Mouse (Mus musculus) erythroblast, embryonic 14.5 days (primary cell): Measurements from ENCODE around the gene Atf6b. TPM values are rescaled to one million over a fixed set of nuclear protein-coding genes. Genes with fewer than 3 reads are reported as not detected.

ENCODE experiments used
- H3K27me3 ChIP-seq: 2 replicates; pipeline ENCODE4 v1.6.1; 2012; ENCODE audit warnings: inconsistent platforms; ENCODE audit not compliant: control insufficient read depth
- H3K36me3 ChIP-seq: 2 replicates; pipeline ENCODE4 v1.6.1; 2012; ENCODE audit warnings: mild to moderate bottlenecking, inconsistent platforms; ENCODE audit not compliant: control insufficient read depth
- H3K4me1 ChIP-seq: 2 replicates; pipeline ENCODE4 v1.6.1; 2012; ENCODE audit warnings: inconsistent platforms; ENCODE audit not compliant: control insufficient read depth
- H3K4me3 ChIP-seq: replicated peaks from 2 replicates; pipeline ENCODE3; 2012; ENCODE audit warnings: moderate library complexity, mild to moderate bottlenecking, inconsistent platforms
- H3K9me3 ChIP-seq: 2 replicates; pipeline ENCODE4 v1.6.1; 2012; ENCODE audit warnings: low read length, inconsistent platforms, mixed read lengths; ENCODE audit not compliant: control insufficient read depth
- GATA1 ChIP-seq: IDR thresholded peaks from 2 replicates; pipeline ENCODE4 v1.6.1; 2012; ENCODE audit warnings: low read length, inconsistent platforms, mixed read lengths
- TAL1 ChIP-seq: IDR thresholded peaks from 3 replicates; pipeline ENCODE4 v1.6.1; 2012; ENCODE audit warnings: low read length, inconsistent platforms, mixed read lengths
- polyA plus RNA-seq: library from polyadenylated mRNA; stranded (reverse); fragments of >175 nt; gene quantifications from 2 replicates; pipeline ENCODE4 v1.2.3, GENCODE M21; 2012

The Atf6b gene
- polyA plus RNA-seq, 1 experiment, result 7.8 TPM

DNA sequence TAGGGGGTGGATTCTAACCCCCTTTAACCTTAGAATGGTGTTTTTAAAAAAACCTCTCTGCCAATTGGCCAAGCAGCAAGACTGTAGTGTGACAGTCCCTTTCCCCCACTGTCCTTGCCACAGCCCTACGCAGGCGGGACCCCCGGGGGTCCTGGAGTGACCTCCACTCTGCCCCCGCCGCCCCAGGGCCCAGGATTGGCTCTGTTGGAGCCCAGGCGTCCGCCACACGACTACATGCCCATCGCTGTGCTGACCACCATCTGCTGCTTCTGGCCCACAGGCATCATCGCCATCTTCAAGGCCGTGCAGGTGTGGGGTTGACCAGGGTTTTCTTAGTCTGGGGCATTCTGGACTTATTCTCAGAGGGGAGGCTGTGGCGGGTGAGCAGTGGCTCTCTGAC, 15.3 kb upstream of the Atf6b start:
- H3K4me3 ChIP-seq, result no peak overlapping the region
- TF ChIP-seq TAL1 (no peak), GATA1 (no peak)

DNA sequence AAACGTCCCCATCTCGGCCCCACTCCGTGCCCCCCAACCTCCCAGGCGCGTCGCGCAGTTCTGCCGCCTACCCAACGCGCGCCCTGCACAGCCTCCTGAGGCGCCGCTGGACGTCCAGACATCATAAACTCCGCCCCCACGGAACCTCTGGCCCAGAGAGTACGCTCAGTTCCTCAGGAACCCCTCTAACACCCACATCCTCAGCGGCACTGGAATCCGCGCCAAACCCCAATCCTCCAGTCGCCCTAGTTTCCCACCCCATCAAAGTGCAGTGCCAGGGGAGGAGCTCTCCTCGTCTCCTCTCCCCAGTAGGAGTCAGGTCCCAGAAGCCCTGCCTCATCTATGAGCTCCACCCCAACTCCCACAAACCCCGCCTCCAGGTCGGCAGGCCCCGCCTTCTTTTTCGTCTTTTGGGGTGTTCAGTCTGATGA, 14.7 kb upstream of the Atf6b start:
- peaks cover 3% of the 10 kb centered on the region; the same call in 1 of the 2 replicates for H3K9me3 ChIP-seq
- H3K36me3 ChIP-seq, result no peaks in the 10 kb centered on the region
- no peak for TF ChIP-seq TAL1
- no peak for TF ChIP-seq GATA1
- peaks cover 72% of the 10 kb centered on the region for H3K27me3 ChIP-seq
- peak overlapping the region; percentile 37 for H3K4me3 ChIP-seq
- H3K4me1 ChIP-seq, result peaks cover 21% of the 10 kb centered on the region

More for the DNA sequence above, 15.3 kb upstream of the Atf6b start:
- H3K9me3 ChIP-seq, result peaks cover 3% of the 10 kb centered on the region; the same call in 1 of the 2 replicates
- peaks cover 26% of the 10 kb centered on the region for H3K4me1 ChIP-seq
- H3K27me3 ChIP-seq, result peaks cover 79% of the 10 kb centered on the region
- no peaks in the 10 kb centered on the region for H3K36me3 ChIP-seq

DNA sequence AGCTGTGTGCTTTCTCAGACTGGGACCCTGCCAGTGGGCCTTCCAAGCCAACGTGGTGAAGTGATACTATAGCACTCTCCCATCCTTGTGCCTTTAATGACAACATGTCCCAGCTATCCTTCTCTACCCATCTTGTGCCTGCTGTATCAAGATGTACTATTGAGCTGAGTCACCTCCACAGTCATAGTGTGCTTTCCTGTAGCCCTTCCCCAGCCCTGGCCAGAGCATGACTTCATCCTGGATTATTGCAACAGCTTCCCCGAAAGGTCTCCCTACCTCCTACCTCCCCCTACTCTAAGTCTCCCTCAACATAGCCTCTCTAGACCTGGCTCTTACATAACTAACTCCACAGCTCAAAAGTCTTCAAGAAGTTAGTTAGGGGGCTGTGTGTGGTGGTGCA, 11.3 kb upstream of the Atf6b start:
- no peak overlapping the region for H3K4me3 ChIP-seq
- H3K36me3 ChIP-seq, result no peaks in the 10 kb centered on the region
- TF ChIP-seq GATA1 (no peak), TAL1 (no peak)
- peaks cover 49% of the 10 kb centered on the region for H3K27me3 ChIP-seq
- H3K9me3 ChIP-seq, result peaks cover 3% of the 10 kb centered on the region; the same call in 1 of the 2 replicates
- peaks cover 13% of the 10 kb centered on the region for H3K4me1 ChIP-seq

DNA sequence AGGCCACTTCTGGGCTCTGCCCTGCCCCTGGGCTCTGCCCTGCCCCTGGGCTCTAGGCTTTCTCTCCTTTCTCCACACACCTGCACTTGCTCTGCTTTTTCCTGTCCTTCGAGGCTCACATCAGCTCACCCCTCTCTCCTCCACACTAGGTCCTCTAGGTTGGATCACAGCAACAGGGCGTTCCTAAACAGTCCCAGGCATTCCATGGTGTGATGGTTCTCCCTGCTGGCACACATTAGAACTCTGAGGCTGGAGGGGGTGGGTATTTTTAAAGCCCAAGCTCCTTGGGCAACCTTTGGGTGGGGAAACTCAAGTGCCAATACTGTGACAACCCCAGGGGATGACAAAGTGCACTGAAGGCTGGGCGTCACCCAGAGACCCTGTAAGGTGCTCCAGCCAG, 9.5 kb upstream of the Atf6b start:
- H3K4me3 ChIP-seq, result no peak overlapping the region
- peaks cover 44% of the 10 kb centered on the region for H3K27me3 ChIP-seq
- TF ChIP-seq TAL1 (no peak), GATA1 (no peak)
- H3K4me1 ChIP-seq, result peaks cover under 1% of the 10 kb centered on the region
- H3K9me3 ChIP-seq, result no peaks in the 10 kb centered on the region
- H3K36me3 ChIP-seq, result no peaks in the 10 kb centered on the region

DNA sequence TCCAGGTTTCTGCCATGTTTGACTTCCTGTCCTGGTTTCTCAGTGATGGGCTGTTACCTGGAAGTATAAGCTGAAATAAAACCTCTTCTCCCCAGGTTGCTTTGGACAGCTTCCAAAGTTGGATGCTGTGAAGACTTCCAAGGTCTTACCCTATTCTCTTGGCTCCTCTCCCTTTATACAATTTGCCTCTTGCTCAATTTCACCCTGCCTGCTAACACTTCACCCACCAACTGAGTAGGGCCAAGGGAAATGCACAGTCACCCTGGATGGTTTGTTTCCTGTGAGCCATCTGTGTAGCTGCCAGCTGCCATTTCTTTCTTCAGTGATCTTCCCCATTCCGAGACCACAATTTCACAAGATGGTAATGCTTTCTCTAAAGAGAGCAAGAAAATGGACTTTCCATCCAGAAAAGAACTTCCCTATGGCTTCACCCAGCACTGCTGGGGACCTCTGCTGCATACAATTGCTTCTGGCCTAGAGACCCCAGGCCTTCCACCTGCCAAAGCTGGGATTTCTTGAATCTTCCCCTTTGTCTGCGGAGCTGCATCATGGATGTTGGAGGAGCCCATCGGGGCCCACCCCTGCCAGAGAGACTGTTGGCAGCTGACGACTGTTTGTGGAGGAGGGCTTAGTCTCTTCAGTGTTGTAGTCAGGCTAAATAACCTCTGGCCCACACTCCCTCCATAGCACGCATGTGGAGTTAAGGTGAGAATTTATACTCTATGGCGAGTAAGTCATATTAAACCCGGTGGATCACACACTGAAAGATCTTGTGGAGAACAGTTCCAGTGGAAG, 7.3 kb upstream of the Atf6b start:
- Histone ChIP-seq H3K4me1 (peaks cover 5% of the 10 kb centered on the region), H3K4me3 (no peak overlapping the region), H3K9me3 (no peaks in the 10 kb centered on the region), H3K27me3 (peaks cover 31% of the 10 kb centered on the region), H3K36me3 (no peaks in the 10 kb centered on the region)
- TF ChIP-seq TAL1, result no peak
- no peak for TF ChIP-seq GATA1

DNA sequence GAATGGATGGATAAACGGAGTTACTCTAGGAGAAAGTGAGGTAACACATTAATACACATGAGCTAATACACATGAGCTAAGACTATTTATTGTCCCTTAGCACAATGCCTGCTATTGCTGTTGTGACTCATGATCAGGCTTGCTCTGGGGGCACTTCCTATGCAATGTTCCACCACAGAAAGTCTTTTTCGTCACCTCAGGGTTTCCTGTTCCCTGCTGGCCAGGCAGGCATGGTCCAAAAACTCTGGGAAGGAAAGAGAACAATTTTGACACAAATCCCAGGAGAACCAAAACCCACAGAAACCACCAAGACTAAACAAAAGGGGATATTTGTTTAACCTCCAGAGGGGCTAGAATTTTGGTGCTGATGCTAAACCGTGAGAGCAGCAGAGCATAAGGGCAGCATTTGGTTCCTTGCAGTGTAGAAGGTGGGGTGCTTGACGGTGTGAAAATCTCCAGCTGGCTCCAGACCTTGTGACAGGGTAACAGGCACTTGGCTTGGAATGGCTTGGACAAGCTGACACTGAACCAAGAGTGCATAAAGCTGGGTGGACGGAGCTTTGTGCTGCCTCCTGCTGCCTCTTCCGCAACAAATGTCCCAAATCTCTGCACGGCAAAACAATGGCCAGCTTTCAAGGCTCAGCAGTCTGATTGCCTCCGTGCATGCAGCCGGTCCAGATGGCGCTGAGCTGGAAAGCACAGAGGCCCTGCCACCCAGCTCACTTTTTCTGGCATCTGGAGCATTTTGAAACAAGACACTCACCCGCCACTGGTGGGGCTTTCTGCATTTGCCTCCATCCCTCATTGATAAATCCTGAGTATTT, 6.0 kb upstream of the Atf6b start:
- peaks cover 18% of the 10 kb centered on the region for H3K4me1 ChIP-seq
- TF ChIP-seq TAL1 (no peak), GATA1 (no peak)
- H3K9me3 ChIP-seq, result no peaks in the 10 kb centered on the region
- no peaks in the 10 kb centered on the region; the same call in 1 of the 2 replicates for H3K36me3 ChIP-seq
- H3K27me3 ChIP-seq, result peaks cover 26% of the 10 kb centered on the region
- H3K4me3 ChIP-seq, result no peak overlapping the region

DNA sequence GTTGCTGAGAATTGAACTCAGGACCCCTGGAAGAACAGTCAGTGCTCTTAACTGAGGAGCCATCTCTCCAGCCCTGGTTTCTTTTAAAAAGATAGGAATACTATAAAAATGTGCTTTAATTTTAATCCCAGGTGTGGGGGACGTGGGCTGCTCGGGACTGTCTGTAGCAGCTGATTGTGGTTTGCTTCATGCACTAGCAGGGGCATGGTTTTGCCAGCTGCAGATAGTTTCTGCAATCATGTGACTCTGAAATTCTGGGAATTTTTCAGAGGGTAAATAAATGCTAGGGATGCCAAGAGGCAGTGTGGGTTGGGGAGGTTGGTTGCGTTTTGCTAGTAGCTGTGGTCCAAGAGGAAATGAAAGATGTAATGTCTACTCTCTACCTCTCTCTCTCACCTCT, 5.0 kb upstream of the Atf6b start:
- TF ChIP-seq TAL1, result no peak
- TF ChIP-seq GATA1, result no peak
- Histone ChIP-seq H3K4me3 (no peak overlapping the region), H3K27me3 (peaks cover 26% of the 10 kb centered on the region), H3K4me1 (peaks cover 26% of the 10 kb centered on the region), H3K9me3 (no peaks in the 10 kb centered on the region), H3K36me3 (no peaks in the 10 kb centered on the region; the same call in 1 of the 2 replicates)

DNA sequence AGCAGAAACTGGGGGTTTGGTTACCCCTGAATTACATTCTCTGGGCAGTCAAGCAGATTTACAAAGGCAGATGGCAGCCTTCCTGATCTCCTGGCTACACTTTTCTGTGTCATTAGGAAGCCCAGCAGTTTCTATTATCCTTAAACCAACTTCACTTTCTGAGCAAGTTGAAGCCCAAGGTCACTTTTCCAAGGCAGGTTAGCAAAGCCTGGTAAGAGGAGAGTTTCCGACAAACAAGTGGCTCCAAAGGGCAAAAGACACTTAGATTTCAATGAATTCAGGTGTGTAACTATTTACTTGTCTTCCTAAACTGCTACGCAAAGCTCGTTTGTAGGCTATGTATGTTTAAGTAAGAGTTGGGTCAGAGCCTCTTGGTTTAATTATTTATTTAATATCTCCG, 3.6 kb upstream of the Atf6b start:
- Histone ChIP-seq H3K36me3 (peaks cover 2% of the 10 kb centered on the region), H3K4me1 (peaks cover 38% of the 10 kb centered on the region), H3K4me3 (no peak overlapping the region), H3K9me3 (no peaks in the 10 kb centered on the region), H3K27me3 (peaks cover 26% of the 10 kb centered on the region)
- TF ChIP-seq TAL1, result no peak
- no peak for TF ChIP-seq GATA1

DNA sequence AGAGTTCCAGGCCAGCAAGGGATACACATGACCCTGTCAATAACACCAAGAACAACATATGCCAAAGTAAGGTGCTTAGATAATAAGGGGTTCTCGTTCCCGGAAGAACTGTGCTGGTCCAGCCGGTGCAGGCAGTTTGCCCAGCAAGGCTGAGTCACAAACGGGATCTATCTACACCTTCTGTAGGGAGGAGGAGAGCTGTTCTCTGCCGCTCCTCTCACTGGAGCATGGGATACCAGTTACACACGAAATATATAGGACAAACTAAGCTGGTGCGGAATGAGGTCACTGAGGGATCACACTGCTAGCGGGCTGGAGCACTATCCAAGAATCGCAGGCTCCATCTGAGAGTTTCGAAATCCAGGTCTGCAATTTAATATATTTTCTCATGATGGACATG, 3.0 kb upstream of the Atf6b start:
- Histone ChIP-seq H3K4me3 (no peak overlapping the region), H3K27me3 (peaks cover 26% of the 10 kb centered on the region), H3K9me3 (no peaks in the 10 kb centered on the region), H3K4me1 (peaks cover 41% of the 10 kb centered on the region), H3K36me3 (peaks cover 8% of the 10 kb centered on the region)
- TF ChIP-seq TAL1 (no peak), GATA1 (no peak)

DNA sequence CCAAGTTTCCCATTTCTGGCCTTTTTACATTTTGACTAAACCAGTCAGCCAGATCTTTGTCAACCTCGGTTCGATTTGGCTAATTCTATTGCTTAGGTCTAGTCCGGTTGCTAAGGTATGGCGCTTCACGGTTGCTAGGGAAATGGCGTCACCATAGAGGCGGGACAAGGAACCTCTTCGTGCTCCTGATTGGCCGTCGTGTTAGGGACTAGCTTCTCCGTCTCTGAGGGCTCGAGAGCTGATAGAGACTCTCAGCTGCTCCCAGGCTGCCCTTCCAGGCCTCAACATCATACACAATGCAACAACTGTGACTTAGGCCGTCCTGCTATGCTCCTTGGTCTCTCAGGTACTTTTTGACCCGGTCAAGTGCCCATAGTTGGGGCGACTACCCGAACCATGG, 2.3 kb upstream of the Atf6b start, which contains the start of gene Fkbpl:
Gene Fkbpl, plus strand, starts transcription at position 157 of the 400 bp plus-strand sequence.
- TF ChIP-seq TAL1 (no peak), GATA1 (no peak)
- Histone ChIP-seq H3K4me3 (peak within 1 kb of the TSS; percentile 87), H3K9me3 (no peaks in the 10 kb centered on the region), H3K27me3 (peaks cover 21% of the 10 kb centered on the region), H3K36me3 (peaks cover 14% of the 10 kb centered on the region), H3K4me1 (peaks cover 41% of the 10 kb centered on the region)
